Mouse (Mus musculus) olfactory bulb, adult 2 months (tissue): ENCODE data around the gene Polr2e. TPM values are rescaled to one million over a fixed set of nuclear protein-coding genes. Genes with fewer than 3 reads are reported as not detected.

Experiments used
- H3K27ac ChIP-seq: fragments of 200-500 bp; 2 replicates; pipeline ENCODE4 v1.5.1; 2012; ENCODE audit warnings: low read depth, low read length; ENCODE audit not compliant: insufficient read depth
- H3K4me1 ChIP-seq: fragments of 200-500 bp; 2 replicates; pipeline ENCODE4 v1.6.1; 2012; ENCODE audit warnings: low read length; ENCODE audit not compliant: control insufficient read depth, insufficient read depth
- H3K4me3 ChIP-seq: fragments of 200-500 bp; 2 replicates; pipeline ENCODE4 v1.5.1; 2012; ENCODE audit warnings: mild to moderate bottlenecking, low read depth, low read length, moderate library complexity; ENCODE audit not compliant: insufficient read depth
- CTCF ChIP-seq: fragments of 200-500 bp; IDR thresholded peaks from 2 replicates; pipeline ENCODE4 v1.5.1; 2012; ENCODE audit warnings: low read depth, mild to moderate bottlenecking, low read length, moderate library complexity; ENCODE audit not compliant: insufficient read depth
- POLR2A ChIP-seq: fragments of 200-500 bp; IDR thresholded peaks from 2 replicates; pipeline ENCODE4 v1.6.1; 2012; ENCODE audit warnings: mild to moderate bottlenecking, low read depth, low read length, moderate library complexity; ENCODE audit not compliant: insufficient read depth
- WGBS: fragments of 180-500 bp; shearing (Covaris S2); methylation state at CpG from one replicate; pipeline ENCODE4 v1.1.7; 2018; 5-methylcytosine and 5-hydroxymethylcytosine counted together
- polyA plus RNA-seq: library from polyadenylated mRNA; stranded (reverse); fragments of >200 nt; gene quantifications from 2 replicates; pipeline ENCODE4 v1.2.4, GENCODE M21; 2012; ENCODE audit warnings: low replicate concordance; ENCODE audit not compliant: missing spikeins, insufficient read depth, insufficient read length

Polr2e gene
- polyA plus RNA-seq, 1 experiment = not detected

- Histone ChIP-seq H3K4me3 (no peak overlapping the region), H3K4me1 (no peaks in the 10 kb centered on the region), H3K27ac (no peak overlapping the region)
- TF ChIP-seq CTCF (no peak), POLR2A (no peak)
- 78% methylated on average over 5 of the region's 5 CpGs for WGBS
Observed at GRCm38 (mm10) chr10:80063104-80063503, 23.5 kb upstream of the Polr2e start.

GRCm38 (mm10) chr10:80057683-80058326 lies 18.2 kb upstream of the Polr2e start:
- Histone ChIP-seq H3K4me1 (peaks cover 21% of the 10 kb centered on the region), H3K27ac (no peak overlapping the region), H3K4me3 (no peak overlapping the region)
- no peak for TF ChIP-seq CTCF
- no peak for TF ChIP-seq POLR2A
- 68% methylated on average over 30 of the region's 30 CpGs for WGBS

- Histone ChIP-seq H3K27ac (no peak overlapping the region), H3K4me1 (peaks cover 21% of the 10 kb centered on the region), H3K4me3 (no peak overlapping the region)
- WGBS = 86% methylated on average over 27 of the region's 27 CpGs
- TF ChIP-seq POLR2A = no peak
- TF ChIP-seq CTCF = no peak
Observed at GRCm38 (mm10) chr10:80056976-80057682, 17.5 kb upstream of the Polr2e start.

GRCm38 (mm10) chr10:80056506-80056905 lies 16.9 kb upstream of the Polr2e start:
- peaks cover 21% of the 10 kb centered on the region for H3K4me1 ChIP-seq
- TF ChIP-seq CTCF (no peak), POLR2A (no peak)
- no peak overlapping the region for H3K27ac ChIP-seq
- H3K4me3 ChIP-seq = no peak overlapping the region
- WGBS = 76% methylated on average over 4 of the region's 4 CpGs

DNA sequence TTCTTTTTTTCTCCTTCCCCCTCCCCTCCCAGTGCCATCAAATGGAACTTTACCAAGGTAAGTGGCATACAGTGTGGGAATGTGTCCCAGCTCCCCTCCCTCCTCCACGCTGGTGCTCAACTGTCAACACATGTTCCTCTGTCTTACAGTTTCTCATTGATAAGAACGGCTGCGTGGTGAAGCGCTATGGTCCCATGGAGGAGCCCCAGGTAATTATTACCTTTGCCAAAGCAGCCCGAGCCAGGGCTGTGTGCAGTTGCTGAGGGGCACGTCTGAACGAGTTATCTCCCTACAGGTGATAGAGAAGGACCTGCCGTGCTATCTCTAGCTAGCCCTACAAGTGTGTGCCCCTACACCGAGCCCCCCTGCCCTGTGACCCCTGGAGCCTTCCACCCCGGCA lies 16.3 kb upstream of the Polr2e start:
- no peak for TF ChIP-seq POLR2A
- no peak for TF ChIP-seq CTCF
- peaks cover 21% of the 10 kb centered on the region for H3K4me1 ChIP-seq
- WGBS = 85% methylated on average over 10 of the region's 10 CpGs
- H3K4me3 ChIP-seq = no peak overlapping the region
- no peak overlapping the region for H3K27ac ChIP-seq

GRCm38 (mm10) chr10:80055364-80055763 lies 15.8 kb upstream of the Polr2e start:
- TF ChIP-seq CTCF (no peak), POLR2A (no peak)
- WGBS = 62% methylated on average over 5 of the region's 5 CpGs
- Histone ChIP-seq H3K4me1 (peaks cover 21% of the 10 kb centered on the region), H3K4me3 (no peak overlapping the region), H3K27ac (no peak overlapping the region)

DNA sequence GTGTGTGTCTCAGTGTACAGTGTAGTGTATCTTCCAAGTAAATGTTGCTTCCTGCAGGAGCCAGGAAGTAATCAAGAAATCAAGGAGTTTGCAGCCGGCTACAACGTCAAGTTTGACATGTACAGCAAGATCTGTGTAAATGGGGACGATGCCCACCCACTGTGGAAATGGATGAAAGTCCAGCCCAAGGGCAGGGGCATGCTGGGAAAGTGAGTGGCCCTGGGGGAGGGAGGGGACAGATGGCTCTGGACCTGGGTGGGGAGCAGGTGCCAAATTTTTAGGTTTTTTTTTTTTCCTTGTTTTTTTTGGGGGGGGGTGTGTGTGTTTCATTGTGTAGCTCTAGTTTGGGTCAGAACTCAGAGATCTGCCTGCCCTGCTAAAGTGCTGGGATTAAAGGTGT lies 15.3 kb upstream of the Polr2e start:
- Histone ChIP-seq H3K4me1 (peaks cover 21% of the 10 kb centered on the region), H3K27ac (0 out of 2 replicates have a peak overlapping the region, but pooled peaks have one; percentile 93), H3K4me3 (peak overlapping the region; percentile 90)
- WGBS = 7% methylated on average over 3 of the region's 3 CpGs

DNA sequence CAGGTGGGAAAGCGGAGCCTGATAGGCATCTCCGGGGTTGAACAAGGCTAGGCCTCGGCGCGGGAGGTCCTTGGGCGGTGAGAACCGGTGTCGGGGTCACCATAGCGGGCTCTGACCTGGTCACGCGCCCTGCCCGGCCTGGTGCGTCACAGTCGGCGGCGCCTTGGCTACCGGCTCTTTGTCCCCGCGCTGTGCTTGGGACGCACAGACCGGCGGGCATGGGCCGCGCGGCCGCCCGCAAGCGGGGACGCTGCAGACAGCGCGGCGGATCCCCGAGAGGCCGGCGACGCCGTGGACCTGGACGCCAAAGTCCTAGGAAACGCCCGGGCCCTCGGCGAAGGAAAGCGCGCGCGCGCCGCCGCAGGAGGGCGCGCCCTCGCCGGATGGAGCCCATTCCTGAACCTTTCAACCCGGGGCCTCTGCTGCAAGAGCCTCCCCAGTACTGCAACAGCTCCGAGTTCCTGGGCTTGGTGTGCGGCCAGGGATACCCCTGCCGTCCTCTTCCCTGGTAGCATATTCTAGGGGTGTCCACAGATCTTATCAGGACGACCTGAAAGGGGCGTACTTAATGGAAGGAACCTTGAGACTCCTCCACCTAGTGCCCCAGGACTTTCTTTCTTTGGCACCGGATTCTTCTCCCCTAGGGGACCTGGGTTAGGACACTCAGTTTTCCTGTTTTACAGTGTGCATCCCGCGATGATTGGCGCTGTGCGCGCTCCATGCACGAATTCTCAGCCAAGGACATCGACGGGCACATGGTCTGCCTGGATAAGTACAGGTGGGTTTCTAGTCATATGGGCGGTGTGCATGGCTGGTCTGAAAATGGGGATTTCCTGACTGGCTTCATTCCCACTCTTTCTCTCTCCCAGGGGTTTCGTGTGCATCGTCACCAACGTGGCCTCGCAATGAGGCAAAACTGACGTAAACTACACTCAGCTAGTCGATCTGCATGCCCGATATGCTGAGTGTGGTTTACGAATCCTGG lies 14.5 kb upstream of the Polr2e start:
- under 1% methylated on average over 77 of the region's 77 CpGs for WGBS
- peak overlapping the region; percentile 93 for H3K27ac ChIP-seq
- TF ChIP-seq POLR2A (no peak), CTCF (no peak)
- H3K4me1 ChIP-seq = peaks cover 21% of the 10 kb centered on the region
- peak overlapping the region; percentile 90 for H3K4me3 ChIP-seq

DNA sequence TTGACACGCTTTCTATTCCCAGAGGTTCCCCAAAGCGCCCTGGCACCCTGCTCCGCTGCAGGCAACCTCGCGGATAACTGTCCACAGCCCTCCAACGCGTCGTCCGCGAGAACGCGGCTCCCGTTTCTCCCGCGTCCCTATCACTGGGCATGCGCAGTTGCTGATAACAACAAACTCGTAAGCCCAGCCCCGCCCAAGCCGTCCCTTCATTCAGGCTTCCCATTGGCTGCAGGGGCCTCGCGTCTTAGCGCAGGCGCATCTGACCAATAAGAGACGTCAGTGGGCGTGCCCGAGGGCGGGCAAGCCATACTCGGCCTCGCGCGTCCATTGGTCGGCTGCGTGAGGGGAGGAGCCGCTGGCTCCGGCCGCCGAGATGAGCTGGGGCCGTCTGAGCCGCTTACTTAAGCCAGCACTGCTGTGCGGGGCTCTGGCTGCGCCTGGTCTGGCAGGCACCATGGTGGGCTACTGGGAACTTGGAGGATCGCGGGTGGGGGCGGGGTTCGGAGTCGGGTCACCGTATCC lies 13.7 kb upstream of the Polr2e start:
- Histone ChIP-seq H3K4me3 (peak overlapping the region; percentile 90), H3K27ac (peak overlapping the region; percentile 93), H3K4me1 (peaks cover 27% of the 10 kb centered on the region)
- TF ChIP-seq CTCF (no peak), POLR2A (peak; percentile 99)
- under 1% methylated on average over 47 of the region's 47 CpGs for WGBS
